Mouse (Mus musculus) hindbrain, embryonic 13.5 days (tissue): Measurements from ENCODE around the gene Rad51b. TPM values are rescaled to one million over a fixed set of nuclear protein-coding genes. Genes with fewer than 3 reads are reported as not detected.

ENCODE experiments used
- ATAC-seq: fragments of 200-750 bp; cut with Nextera tagmentation; 2 replicates; pipeline ENCODE4 v1.8.0; 2017; ENCODE audit warnings: moderate TSS enrichment; ENCODE audit not compliant: low FRiP score
- H3K27ac ChIP-seq: fragments of 300-500 bp; sonication (generic); 2 replicates; pipeline ENCODE4 v1.5.1; 2015; ENCODE audit warnings: inconsistent platforms, mild to moderate bottlenecking, moderate library complexity
- H3K27me3 ChIP-seq: fragments of 300-500 bp; sonication (generic); 2 replicates; pipeline ENCODE4 v1.6.1; 2015; ENCODE audit warnings: mild to moderate bottlenecking, inconsistent platforms
- H3K36me3 ChIP-seq: fragments of 300-500 bp; sonication (generic); 2 replicates; pipeline ENCODE4 v1.6.1; 2015; ENCODE audit warnings: mild to moderate bottlenecking, inconsistent platforms
- H3K4me1 ChIP-seq: fragments of 300-500 bp; sonication (generic); replicated peaks from 2 replicates; pipeline ENCODE4 v1.6.1; 2015; ENCODE audit warnings: inconsistent platforms
- H3K4me2 ChIP-seq: fragments of 300-500 bp; sonication (generic); 2 replicates; pipeline ENCODE4 v1.6.1; 2015; ENCODE audit warnings: inconsistent platforms, mild to moderate bottlenecking, moderate library complexity
- H3K4me3 ChIP-seq: fragments of 300-500 bp; sonication (generic); 2 replicates; pipeline ENCODE4 v1.5.1; 2015; ENCODE audit warnings: mild to moderate bottlenecking, inconsistent platforms
- H3K9ac ChIP-seq: fragments of 300-500 bp; sonication (generic); 2 replicates; pipeline ENCODE4 v1.6.1; 2015; ENCODE audit warnings: mild to moderate bottlenecking, inconsistent platforms
- H3K9me3 ChIP-seq: fragments of 300-500 bp; sonication (generic); 2 replicates; pipeline ENCODE4 v1.6.1; 2016; ENCODE audit warnings: inconsistent platforms
- WGBS: fragments of 180-500 bp; shearing (Covaris S2); methylation state at CpG from one replicate; pipeline ENCODE4 v1.1.7; 2015; 5-methylcytosine and 5-hydroxymethylcytosine counted together
- polyA plus RNA-seq: library from polyadenylated mRNA; unstranded; fragments of >200 nt; fragmentation: Nextera tagmentation; extraction: Ambion mirVana; gene quantifications from 2 replicates; pipeline ENCODE4 v1.2.1, GENCODE M21; 2015

Rad51b gene
- polyA plus RNA-seq, 1 experiment from 2014 or later = 2.4 TPM

DNA sequence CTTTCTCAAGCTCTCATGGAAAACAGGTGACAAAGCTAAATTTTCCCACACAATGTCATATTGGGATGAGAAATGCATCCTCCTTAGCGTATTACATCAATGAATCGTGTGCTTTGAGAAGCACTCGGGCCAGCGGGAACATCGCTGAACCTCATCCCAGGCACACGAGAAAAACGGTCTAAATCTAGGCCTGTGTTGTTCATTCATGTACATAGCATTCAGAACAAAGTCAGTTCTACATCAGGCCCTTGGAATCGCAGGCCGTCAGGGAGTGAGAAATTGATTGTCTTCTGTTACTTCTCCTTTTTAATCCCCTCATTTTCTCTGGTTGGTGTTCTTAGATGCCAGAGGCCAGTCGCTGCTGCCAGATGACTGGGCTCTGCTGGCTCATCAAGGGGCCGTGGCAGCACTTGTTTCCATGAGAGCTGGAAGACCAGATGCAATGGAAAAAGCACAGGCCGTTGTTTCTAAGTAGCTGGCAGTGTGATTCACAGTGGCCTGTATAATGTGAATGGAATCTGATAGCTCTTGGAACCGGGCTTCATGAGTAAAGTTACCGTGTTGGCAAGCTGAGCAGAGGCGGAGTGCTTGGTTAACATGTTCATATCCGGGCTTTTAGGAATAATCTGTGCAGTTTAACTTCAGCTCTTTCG is 191.6 kb downstream of the Rad51b start:
- H3K4me3 ChIP-seq = no peak overlapping the region
- H3K27ac ChIP-seq = no peak overlapping the region
- ATAC-seq = no peak
- no peaks in the 10 kb centered on the region for H3K9me3 ChIP-seq
- no peaks in the 10 kb centered on the region for H3K27me3 ChIP-seq
- no peaks in the 10 kb centered on the region for H3K4me1 ChIP-seq
- 84% methylated on average over 17 of the region's 17 CpGs for WGBS
- no peak overlapping the region for H3K4me2 ChIP-seq
- H3K9ac ChIP-seq = no peak overlapping the region
- no peaks in the 10 kb centered on the region for H3K36me3 ChIP-seq

DNA sequence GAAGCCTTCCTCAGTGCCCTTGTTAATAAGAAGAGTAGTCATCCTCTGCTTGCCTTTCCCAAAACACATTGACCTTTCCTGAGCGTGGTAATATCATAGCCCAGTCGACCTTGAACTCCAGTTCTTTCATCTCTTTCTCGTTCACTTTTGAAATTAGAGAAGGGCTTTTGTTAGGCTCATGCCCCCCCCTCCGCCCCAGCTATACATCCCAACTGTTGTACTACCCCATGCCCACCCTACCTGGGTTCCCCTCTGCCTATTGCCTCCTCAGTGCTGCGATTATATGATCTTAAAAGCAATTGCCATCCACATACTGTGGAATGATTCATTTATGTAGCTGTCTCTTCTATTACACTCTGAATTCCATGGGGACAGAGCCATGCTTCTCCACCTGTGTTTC is 193.5 kb downstream of the Rad51b start:
- no peak overlapping the region for H3K27ac ChIP-seq
- no peaks in the 10 kb centered on the region for H3K36me3 ChIP-seq
- H3K9ac ChIP-seq = no peak overlapping the region
- WGBS = 79% methylated on average over 5 of the region's 5 CpGs
- H3K4me1 ChIP-seq = no peaks in the 10 kb centered on the region
- no peaks in the 10 kb centered on the region for H3K9me3 ChIP-seq
- H3K4me2 ChIP-seq = no peak overlapping the region
- H3K27me3 ChIP-seq = no peaks in the 10 kb centered on the region
- ATAC-seq = no peak
- H3K4me3 ChIP-seq = no peak overlapping the region

DNA sequence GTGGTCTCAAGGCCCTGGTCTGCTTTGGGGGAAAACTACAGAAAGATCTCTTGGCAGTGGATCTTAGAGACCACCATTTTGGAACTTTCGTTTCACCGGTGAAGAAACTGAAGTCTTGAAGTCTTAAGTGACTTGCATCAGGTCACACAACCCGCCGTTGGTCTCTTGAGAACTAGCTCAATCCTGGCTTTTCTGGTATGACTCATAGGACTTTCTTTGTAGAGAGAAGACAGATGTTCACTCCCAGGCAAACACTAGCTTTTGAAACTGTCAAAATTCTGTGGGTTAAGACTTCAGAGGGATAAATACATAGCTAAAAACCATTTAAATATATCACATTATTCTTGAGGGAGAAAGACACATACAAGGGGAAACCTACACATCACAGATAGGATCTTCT is 195.1 kb downstream of the Rad51b start:
- H3K9me3 ChIP-seq = no peaks in the 10 kb centered on the region
- no peak overlapping the region for H3K4me2 ChIP-seq
- no peak overlapping the region for H3K4me3 ChIP-seq
- no peaks in the 10 kb centered on the region for H3K4me1 ChIP-seq
- ATAC-seq = no peak
- H3K27ac ChIP-seq = no peak overlapping the region
- no peak overlapping the region for H3K9ac ChIP-seq
- no peaks in the 10 kb centered on the region for H3K27me3 ChIP-seq
- no peaks in the 10 kb centered on the region for H3K36me3 ChIP-seq
- WGBS = 97% methylated on average over 4 of the region's 4 CpGs

DNA sequence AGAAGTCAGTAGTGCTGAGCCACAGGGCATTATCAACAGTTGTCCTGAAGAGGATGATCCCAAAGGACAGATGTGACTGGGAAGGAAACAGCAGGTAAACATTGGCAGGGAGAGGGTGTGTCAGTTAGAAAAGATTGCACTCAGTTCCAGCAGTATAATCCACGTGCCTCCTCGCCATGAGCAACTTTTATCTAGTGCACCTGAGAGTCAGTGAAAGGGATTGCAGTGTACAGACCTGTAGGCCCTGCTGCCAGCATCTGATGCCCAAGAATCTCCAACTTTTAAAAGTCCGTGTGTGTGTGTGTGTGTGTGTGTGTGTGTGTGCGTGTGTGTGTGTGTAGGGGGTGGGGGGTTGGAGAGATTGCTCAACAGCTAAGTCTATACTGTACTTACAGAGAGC is 195.5 kb downstream of the Rad51b start:
- Histone ChIP-seq H3K4me2 (no peak overlapping the region), H3K36me3 (no peaks in the 10 kb centered on the region), H3K27ac (no peak overlapping the region), H3K4me1 (no peaks in the 10 kb centered on the region), H3K9me3 (no peaks in the 10 kb centered on the region), H3K9ac (no peak overlapping the region), H3K27me3 (no peaks in the 10 kb centered on the region), H3K4me3 (no peak overlapping the region)
- no peak for ATAC-seq
- 97% methylated on average over 4 of the region's 4 CpGs for WGBS

- WGBS = 66% methylated on average over 2 of the region's 2 CpGs
- H3K9ac ChIP-seq = no peak overlapping the region
- no peak for ATAC-seq
These were observed 196.4 kb downstream of the Rad51b start for GRCm38 (mm10) chr12:79493481-79493880.

DNA sequence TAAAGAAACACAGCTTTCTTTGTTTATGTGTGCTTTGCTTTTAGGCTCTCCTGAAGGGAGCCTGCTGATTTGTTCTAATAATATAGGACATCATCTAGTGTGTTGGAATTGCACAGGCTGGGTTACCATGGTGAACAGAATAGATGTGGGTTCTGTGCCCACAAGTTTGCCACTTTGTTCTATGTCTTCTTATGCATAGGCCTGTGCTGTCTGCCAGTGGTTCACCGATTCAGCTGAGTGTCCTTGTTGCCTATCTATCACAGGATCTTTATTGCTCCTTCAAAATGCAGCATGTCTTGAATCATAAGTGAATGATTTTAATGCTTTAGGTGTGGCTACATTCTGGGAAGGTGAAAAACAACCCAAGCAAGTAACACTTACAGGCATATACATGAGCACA is 201.2 kb downstream of the Rad51b start:
- H3K4me3 ChIP-seq = no peak overlapping the region
- peaks cover 6% of the 10 kb centered on the region for H3K4me1 ChIP-seq
- H3K36me3 ChIP-seq = no peaks in the 10 kb centered on the region
- no peaks in the 10 kb centered on the region for H3K27me3 ChIP-seq
- no peak for ATAC-seq
- no peaks in the 10 kb centered on the region for H3K9me3 ChIP-seq
- 87% methylated on average over 1 of the region's 1 CpGs for WGBS
- H3K4me2 ChIP-seq = no peak overlapping the region
- no peak overlapping the region for H3K27ac ChIP-seq
- H3K9ac ChIP-seq = no peak overlapping the region

More at GRCm38 (mm10) chr12:79493481-79493880, 196.4 kb downstream of the Rad51b start:
- H3K27ac ChIP-seq = no peak overlapping the region
- H3K27me3 ChIP-seq = no peaks in the 10 kb centered on the region
- H3K4me3 ChIP-seq = no peak overlapping the region
- H3K4me2 ChIP-seq = no peak overlapping the region
- no peaks in the 10 kb centered on the region for H3K9me3 ChIP-seq
- H3K4me1 ChIP-seq = no peaks in the 10 kb centered on the region
- H3K36me3 ChIP-seq = no peaks in the 10 kb centered on the region

DNA sequence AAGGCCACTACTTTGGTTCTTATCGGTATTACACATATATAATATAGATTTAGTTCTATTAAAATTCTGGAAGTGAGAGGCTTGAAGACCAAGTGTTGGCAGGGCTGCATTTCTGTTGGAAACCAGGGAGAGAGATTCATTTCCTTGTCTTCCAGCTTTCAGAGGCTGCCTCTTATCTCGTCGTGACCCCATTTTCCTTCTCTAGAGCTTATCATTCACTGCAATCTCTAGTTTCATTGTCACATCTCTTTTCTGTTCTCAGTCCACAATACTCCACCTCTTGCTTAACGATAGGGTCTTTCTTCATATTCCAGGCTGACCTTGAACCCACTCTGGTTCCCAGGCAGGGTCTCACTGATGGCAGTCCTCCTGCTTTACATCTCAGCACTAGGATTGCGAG is 202.7 kb downstream of the Rad51b start:
- Histone ChIP-seq H3K4me3 (no peak overlapping the region), H3K9ac (no peak overlapping the region), H3K27me3 (no peaks in the 10 kb centered on the region), H3K27ac (no peak overlapping the region), H3K36me3 (no peaks in the 10 kb centered on the region), H3K9me3 (no peaks in the 10 kb centered on the region), H3K4me1 (peaks cover 17% of the 10 kb centered on the region), H3K4me2 (no peak overlapping the region)
- over 99% methylated on average over 5 of the region's 5 CpGs for WGBS
- no peak for ATAC-seq

GRCm38 (mm10) chr12:79501877-79502276 is 204.8 kb downstream of the Rad51b start:
- Histone ChIP-seq H3K27me3 (no peaks in the 10 kb centered on the region), H3K4me3 (no peak overlapping the region), H3K27ac (no peak overlapping the region), H3K9me3 (no peaks in the 10 kb centered on the region), H3K9ac (no peak overlapping the region), H3K4me1 (peaks cover 25% of the 10 kb centered on the region), H3K36me3 (no peaks in the 10 kb centered on the region), H3K4me2 (no peak overlapping the region)
- 51% methylated on average over 3 of the region's 3 CpGs for WGBS
- no peak for ATAC-seq

- H3K27ac ChIP-seq = no peak overlapping the region
- H3K9me3 ChIP-seq = no peaks in the 10 kb centered on the region
- H3K4me3 ChIP-seq = no peak overlapping the region
- H3K4me2 ChIP-seq = no peak overlapping the region
- no peak for ATAC-seq
- peaks cover 34% of the 10 kb centered on the region for H3K4me1 ChIP-seq
- WGBS = 69% methylated on average over 11 of the region's 11 CpGs
- H3K9ac ChIP-seq = no peak overlapping the region
- no peaks in the 10 kb centered on the region for H3K27me3 ChIP-seq
- H3K36me3 ChIP-seq = no peaks in the 10 kb centered on the region
These were observed 205.9 kb downstream of the Rad51b start for GRCm38 (mm10) chr12:79502862-79503581.

GRCm38 (mm10) chr12:79503582-79504515 is 206.8 kb downstream of the Rad51b start:
- H3K9ac ChIP-seq = no peak overlapping the region

GRCm38 (mm10) chr12:79504641-79505040 is 207.6 kb downstream of the Rad51b start:
- H3K36me3 ChIP-seq = no peaks in the 10 kb centered on the region
- no peak overlapping the region for H3K4me2 ChIP-seq
- WGBS = 65% methylated on average over 1 of the region's 1 CpGs
- peaks cover 34% of the 10 kb centered on the region for H3K4me1 ChIP-seq
- H3K27ac ChIP-seq = peak overlapping the region; percentile 72
- H3K27me3 ChIP-seq = no peaks in the 10 kb centered on the region
- no peaks in the 10 kb centered on the region for H3K9me3 ChIP-seq
- ATAC-seq = no peak
- H3K9ac ChIP-seq = no peak overlapping the region
- no peak overlapping the region for H3K4me3 ChIP-seq

More at GRCm38 (mm10) chr12:79503582-79504515, 206.8 kb downstream of the Rad51b start:
- H3K36me3 ChIP-seq = no peaks in the 10 kb centered on the region
- peak overlapping the region; percentile 72 for H3K27ac ChIP-seq
- 65% methylated on average over 3 of the region's 3 CpGs for WGBS
- H3K4me3 ChIP-seq = no peak overlapping the region
- no peaks in the 10 kb centered on the region for H3K9me3 ChIP-seq
- H3K4me1 ChIP-seq = peaks cover 34% of the 10 kb centered on the region
- ATAC-seq = peak; percentile 92
- no peaks in the 10 kb centered on the region for H3K27me3 ChIP-seq
- H3K4me2 ChIP-seq = no peak overlapping the region

GRCm38 (mm10) chr12:79506421-79506820 is 209.3 kb downstream of the Rad51b start:
- WGBS = 75% methylated on average over 4 of the region's 4 CpGs
- no peak overlapping the region for H3K27ac ChIP-seq
- H3K27me3 ChIP-seq = no peaks in the 10 kb centered on the region

More at GRCm38 (mm10) chr12:79506421-79506820, 209.3 kb downstream of the Rad51b start:
- no peak for ATAC-seq
- no peaks in the 10 kb centered on the region for H3K36me3 ChIP-seq
- peaks cover 39% of the 10 kb centered on the region for H3K4me1 ChIP-seq
- no peak overlapping the region for H3K4me3 ChIP-seq
- no peak overlapping the region for H3K9ac ChIP-seq
- no peaks in the 10 kb centered on the region for H3K9me3 ChIP-seq
- no peak overlapping the region for H3K4me2 ChIP-seq
